Mouse (Mus musculus): ENCODE data around the gene Slco2a1. TPM values are rescaled to one million over a fixed set of nuclear protein-coding genes. Genes with fewer than 3 reads are reported as not detected.
A peak's percentile ranks its signal among the peaks of the same experiment; 100 is the strongest.
"Not testable (repeated sequence)": the region's sequence is repeated elsewhere in the genome, so short reads cannot be mapped to it uniquely, and the experiment has no call there.

Slco2a1 gene
- polyA plus RNA-seq, 1 experiment from 2014 or later, result 17.5 TPM

- Histone ChIP-seq H3K36me3 (no peaks in the 10 kb centered on the region), H3K9ac (no peak overlapping the region), H3K4me1 (peaks cover 31% of the 10 kb centered on the region), H3K4me2 (no peak overlapping the region), H3K27me3 (no peaks in the 10 kb centered on the region; the same call in 1 of the 2 replicates), H3K4me3 (no peak overlapping the region), H3K9me3 (no peaks in the 10 kb centered on the region), H3K27ac (peak overlapping the region; percentile 11)
- no peak for ATAC-seq (ENCODE audit: borderline replicate concordance, extremely low read depth, low FRiP score, low TSS enrichment)
- 76% methylated on average over 16 of the region's 16 CpGs for WGBS
Observed at GRCm38 (mm10) chr9:103091039-103091883, 102.7 kb downstream of the Slco2a1 start.

- peak; percentile 87 for ATAC-seq (ENCODE audit: borderline replicate concordance, extremely low read depth, low FRiP score, low TSS enrichment)
- Histone ChIP-seq H3K36me3 (no peaks in the 10 kb centered on the region), H3K9me3 (no peaks in the 10 kb centered on the region), H3K27me3 (no peaks in the 10 kb centered on the region; the same call in 1 of the 2 replicates), H3K27ac (no peak overlapping the region), H3K4me2 (peak overlapping the region; percentile 89), H3K4me3 (peak overlapping the region; percentile 45), H3K4me1 (peaks cover 31% of the 10 kb centered on the region), H3K9ac (peak overlapping the region; percentile 53)
- under 1% methylated on average over 19 of the region's 19 CpGs for WGBS
Observed at GRCm38 (mm10) chr9:103092248-103092647, 103.7 kb downstream of the Slco2a1 start.

GRCm38 (mm10) chr9:103093681-103094080, 105.2 kb downstream of the Slco2a1 start:
- H3K4me1 ChIP-seq, result peaks cover 31% of the 10 kb centered on the region
- 61% methylated on average over 3 of the region's 3 CpGs for WGBS
- H3K27me3 ChIP-seq, result no peaks in the 10 kb centered on the region; the same call in 1 of the 2 replicates
- no peak overlapping the region for H3K4me2 ChIP-seq
- H3K9me3 ChIP-seq, result no peaks in the 10 kb centered on the region
- ATAC-seq (ENCODE audit: borderline replicate concordance, extremely low read depth, low FRiP score, low TSS enrichment), result no peak
- H3K4me3 ChIP-seq, result no peak overlapping the region
- no peaks in the 10 kb centered on the region for H3K36me3 ChIP-seq
- no peak overlapping the region for H3K9ac ChIP-seq
- H3K27ac ChIP-seq, result no peak overlapping the region

- not testable (repeated sequence) for H3K27ac ChIP-seq, H3K36me3 ChIP-seq, H3K9me3 ChIP-seq, H3K9ac ChIP-seq
- WGBS, result 28% methylated on average over 10 of the region's 14 CpGs
- Histone ChIP-seq H3K4me3 (peak overlapping the region; percentile 44), H3K4me1 (peaks cover 35% of the 10 kb centered on the region), H3K27me3 (peaks cover 38% of the 10 kb centered on the region), H3K4me2 (peak overlapping the region; percentile 47)
- peak; percentile 55; the same call in 1 of the 2 replicates for ATAC-seq (ENCODE audit: borderline replicate concordance, extremely low read depth, low FRiP score, low TSS enrichment)
Observed at GRCm38 (mm10) chr9:103108341-103108798, 119.9 kb downstream of the Slco2a1 start.

- no peaks in the 10 kb centered on the region for H3K9me3 ChIP-seq
- H3K27ac ChIP-seq, result peak overlapping the region; percentile 45
- WGBS, result 32% methylated on average over 18 of the region's 18 CpGs
- H3K4me1 ChIP-seq, result peaks cover 35% of the 10 kb centered on the region
- ATAC-seq (ENCODE audit: borderline replicate concordance, extremely low read depth, low FRiP score, low TSS enrichment), result no peak
- H3K9ac ChIP-seq, result peak overlapping the region; percentile 39
- H3K36me3 ChIP-seq, result no peaks in the 10 kb centered on the region
- peaks cover 45% of the 10 kb centered on the region for H3K27me3 ChIP-seq
- H3K4me2 ChIP-seq, result peak overlapping the region; percentile 61
- H3K4me3 ChIP-seq, result peak overlapping the region; percentile 44
Observed at GRCm38 (mm10) chr9:103108943-103109670, 120.6 kb downstream of the Slco2a1 start.

GRCm38 (mm10) chr9:103109911-103110310, 121.4 kb downstream of the Slco2a1 start:
- peaks cover 53% of the 10 kb centered on the region for H3K27me3 ChIP-seq
- H3K4me1 ChIP-seq, result peaks cover 35% of the 10 kb centered on the region
- H3K9ac ChIP-seq, result no peak overlapping the region
- no peak overlapping the region for H3K27ac ChIP-seq
- H3K36me3 ChIP-seq, result no peaks in the 10 kb centered on the region
- no peak for ATAC-seq (ENCODE audit: borderline replicate concordance, extremely low read depth, low FRiP score, low TSS enrichment)
- WGBS, result 62% methylated on average over 2 of the region's 2 CpGs
- H3K4me2 ChIP-seq, result peak overlapping the region; percentile 61; the same call in 1 of the 2 replicates
- H3K4me3 ChIP-seq, result peak overlapping the region; percentile 44; the same call in 1 of the 2 replicates
- H3K9me3 ChIP-seq, result no peaks in the 10 kb centered on the region

GRCm38 (mm10) chr9:103110727-103111501, 122.4 kb downstream of the Slco2a1 start:
- Histone ChIP-seq H3K4me3 (peak overlapping the region; percentile 73), H3K4me2 (peak overlapping the region; percentile 99), H3K4me1 (peaks cover 35% of the 10 kb centered on the region), H3K36me3 (no peaks in the 10 kb centered on the region), H3K9ac (peak overlapping the region; percentile 65), H3K27ac (no peak overlapping the region), H3K27me3 (peaks cover 60% of the 10 kb centered on the region), H3K9me3 (no peaks in the 10 kb centered on the region)
- ATAC-seq (ENCODE audit: borderline replicate concordance, extremely low read depth, low FRiP score, low TSS enrichment), result no peak; the same call in 1 of the 2 replicates
- 12% methylated on average over 18 of the region's 18 CpGs for whole genome bisulfite sequencing

- WGBS, result 1% methylated on average over 48 of the region's 81 CpGs
- Histone ChIP-seq H3K36me3 (no peaks in the 10 kb centered on the region), H3K27me3 (peaks cover 60% of the 10 kb centered on the region), H3K4me1 (peaks cover 35% of the 10 kb centered on the region), H3K9ac (peak within 1 kb of the TSS; percentile 65), H3K27ac (no peak within 1 kb of the TSS), H3K4me3 (peak within 1 kb of the TSS; percentile 73), H3K4me2 (peak within 1 kb of the TSS; percentile 99), H3K9me3 (no peaks in the 10 kb centered on the region)
- peak; percentile 64 for ATAC-seq (ENCODE audit: borderline replicate concordance, extremely low read depth, low FRiP score, low TSS enrichment)
Observed at GRCm38 (mm10) chr9:103111621-103112470, 123.3 kb downstream of the Slco2a1 start, which contains the start of gene Rab6b. TSS of gene Rab6b (plus strand) at chr9:103111787.

- Histone ChIP-seq H3K36me3 (no peaks in the 10 kb centered on the region), H3K27me3 (peaks cover 60% of the 10 kb centered on the region), H3K27ac (no peak overlapping the region), H3K4me3 (peak overlapping the region; percentile 73), H3K9ac (peak overlapping the region; percentile 65; the same call in 1 of the 2 replicates), H3K9me3 (no peaks in the 10 kb centered on the region), H3K4me1 (peaks cover 35% of the 10 kb centered on the region), H3K4me2 (peak overlapping the region; percentile 99)
- peak; percentile 36 for ATAC-seq (ENCODE audit: borderline replicate concordance, extremely low read depth, low FRiP score, low TSS enrichment)
- 2% methylated on average over 35 of the region's 35 CpGs for WGBS
Observed at GRCm38 (mm10) chr9:103112471-103113271, 124.2 kb downstream of the Slco2a1 start.

GRCm38 (mm10) chr9:103113351-103113750, 124.8 kb downstream of the Slco2a1 start:
- H3K4me1 ChIP-seq, result peaks cover 35% of the 10 kb centered on the region
- H3K4me3 ChIP-seq, result no peak overlapping the region
- WGBS, result 41% methylated on average over 10 of the region's 11 CpGs
- H3K36me3 ChIP-seq, result no peaks in the 10 kb centered on the region
- no peaks in the 10 kb centered on the region for H3K9me3 ChIP-seq
- peaks cover 60% of the 10 kb centered on the region for H3K27me3 ChIP-seq
- no peak overlapping the region for H3K27ac ChIP-seq
- no peak overlapping the region for H3K4me2 ChIP-seq
- no peak for ATAC-seq (ENCODE audit: borderline replicate concordance, extremely low read depth, low FRiP score, low TSS enrichment)
- H3K9ac ChIP-seq, result no peak overlapping the region
